Mouse (Mus musculus): ENCODE results near the gene Cyp20a1.

DNA sequence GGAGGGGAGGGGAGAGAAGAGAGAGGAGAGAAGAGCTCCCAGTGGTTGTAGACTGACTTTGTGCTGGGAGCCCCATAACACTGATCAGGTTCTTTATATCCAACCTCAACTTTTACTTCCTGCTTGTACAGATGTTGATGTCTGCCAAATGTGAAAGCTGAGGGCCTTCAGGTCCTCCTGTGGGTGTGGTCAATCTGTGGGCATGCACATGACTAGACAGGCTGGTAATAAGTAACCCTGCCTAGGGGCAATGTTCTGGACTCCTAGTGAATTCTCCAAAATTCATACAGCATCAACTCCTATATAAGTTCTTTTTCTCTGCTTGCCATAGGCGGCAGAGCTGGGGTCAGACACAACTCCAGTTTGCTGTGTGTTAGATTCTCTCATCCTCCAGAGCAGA, 18.5 kb downstream of the Cyp20a1 start:
- no peak for TF ChIP-seq CTCF (IDR thresholded peaks at IDR 0.05; ENCODE audit: insufficient read depth, low read length)
- TF ChIP-seq POLR2A (IDR thresholded peaks at IDR 0.05; ENCODE audit: borderline replicate concordance, extremely low read depth, low read depth, low read length), result no peak

All from lung, adult 2 months (tissue).